Mouse (Mus musculus) gastrocnemius, adult 2 months (tissue): ENCODE results near the gene Steap3. TPM values are rescaled to one million over a fixed set of nuclear protein-coding genes. Genes with fewer than 3 reads are reported as not detected.

ENCODE experiments used
- DNase-seq: peaks from one replicate; pipeline ENCODE4 v3.0.0; 2022
- H3K27ac ChIP-seq: fragments of 200-600 bp; 2 replicates; pipeline ENCODE4 v1.8.1; 2022; ENCODE audit warnings: mild to moderate bottlenecking
- H3K4me3 ChIP-seq: fragments of 200-600 bp; 2 replicates; pipeline ENCODE4 v1.8.1; 2022; ENCODE audit warnings: mild to moderate bottlenecking, moderate library complexity
- CTCF ChIP-seq: fragments of 200-600 bp; IDR thresholded peaks from 2 replicates; pipeline ENCODE4 v1.8.1; 2022; ENCODE audit warnings: antibody characterized with exemption, mild to moderate bottlenecking, moderate library complexity
- intact Hi-C: fragments of 180-260 bp; cut with DNase I; formaldehyde crosslinking; loops from one replicate; pipeline ENCODE4 v1.15.1; 2025
- total RNA-seq, 2 experiments: library from RNA; stranded (reverse); gene quantifications; 2 replicates each; pipeline ENCODE4 v1.2.3; 2021

The Steap3 gene
- total RNA-seq, 2 experiments from 2014 or later, result 16.0 to 22.1 TPM

GRCm38 (mm10) chr1:120208502-120209230, 63.8 kb downstream of the Steap3 start:
- no peak for DNase-seq
- intact Hi-C loops, result no loop called here
- TF ChIP-seq CTCF, result no peak
- no peak overlapping the region for H3K27ac ChIP-seq
- no peak overlapping the region for H3K4me3 ChIP-seq

GRCm38 (mm10) chr1:120207568-120207967, 64.9 kb downstream of the Steap3 start:
- intact Hi-C loops, result no loop called here
- TF ChIP-seq CTCF, result no peak
- H3K4me3 ChIP-seq, result no peak overlapping the region
- no peak overlapping the region for H3K27ac ChIP-seq
- peak; percentile 42 for DNase-seq

- intact Hi-C loops, result no loop called here
- Histone ChIP-seq H3K27ac (no peak overlapping the region), H3K4me3 (no peak overlapping the region)
- no peak for TF ChIP-seq CTCF
- DNase-seq, result no peak
Observed at GRCm38 (mm10) chr1:120204834-120205233, 67.7 kb downstream of the Steap3 start.

- TF ChIP-seq CTCF, result no peak
- intact Hi-C loops, result no loop called here
- DNase-seq, result no peak
- Histone ChIP-seq H3K27ac (no peak overlapping the region), H3K4me3 (no peak overlapping the region)
Observed at GRCm38 (mm10) chr1:120203836-120204235, 68.7 kb downstream of the Steap3 start.

GRCm38 (mm10) chr1:120202542-120202941, 70.0 kb downstream of the Steap3 start:
- no peak for DNase-seq
- TF ChIP-seq CTCF, result no peak
- H3K27ac ChIP-seq, result no peak overlapping the region
- intact Hi-C loops, result no loop called here
- no peak overlapping the region for H3K4me3 ChIP-seq

- TF ChIP-seq CTCF, result no peak
Observed at GRCm38 (mm10) chr1:120198942-120199341, 73.6 kb downstream of the Steap3 start.

GRCm38 (mm10) chr1:120198151-120198550, 74.4 kb downstream of the Steap3 start:
- intact Hi-C loops, result loop anchor here (5.0 to 10.0 kb wide), 2 partner anchors 94 to 137 kb away; no protein-coding TSS in a partner anchor
- no peak for TF ChIP-seq CTCF
- no peak overlapping the region for H3K27ac ChIP-seq
- no peak for DNase-seq
- H3K4me3 ChIP-seq, result no peak overlapping the region

More at GRCm38 (mm10) chr1:120198942-120199341, 73.6 kb downstream of the Steap3 start:
- no peak for DNase-seq
- intact Hi-C loops, result loop anchor here (5.0 to 10.0 kb wide), 2 partner anchors 93 to 136 kb away; no protein-coding TSS in a partner anchor
- Histone ChIP-seq H3K4me3 (no peak overlapping the region), H3K27ac (no peak overlapping the region)

GRCm38 (mm10) chr1:120197189-120197588, 75.3 kb downstream of the Steap3 start:
- H3K27ac ChIP-seq, result no peak overlapping the region
- peak; percentile 100 for TF ChIP-seq CTCF
- intact Hi-C loops, result loop anchor here (2.0 to 10.0 kb wide), 3 partner anchors 95 to 352 kb away; no protein-coding TSS in a partner anchor
- no peak overlapping the region for H3K4me3 ChIP-seq
- peak; percentile 80 for DNase-seq

GRCm38 (mm10) chr1:120196724-120197123, 75.8 kb downstream of the Steap3 start:
- Histone ChIP-seq H3K27ac (no peak overlapping the region), H3K4me3 (no peak overlapping the region)
- intact Hi-C loops, result loop anchor here (2.0 to 10.0 kb wide), 3 partner anchors 96 to 352 kb away; no protein-coding TSS in a partner anchor
- no peak for TF ChIP-seq CTCF
- DNase-seq, result no peak

GRCm38 (mm10) chr1:120195947-120196346, 76.6 kb downstream of the Steap3 start:
- Histone ChIP-seq H3K4me3 (no peak overlapping the region), H3K27ac (no peak overlapping the region)
- no peak for TF ChIP-seq CTCF
- no peak for DNase-seq
- intact Hi-C loops, result loop anchor here (2.0 to 10.0 kb wide), 3 partner anchors 96 to 353 kb away; no protein-coding TSS in a partner anchor

GRCm38 (mm10) chr1:120193586-120193985, 78.9 kb downstream of the Steap3 start:
- Histone ChIP-seq H3K4me3 (no peak overlapping the region), H3K27ac (no peak overlapping the region)
- DNase-seq, result no peak
- intact Hi-C loops, result loop anchor here (5.0 to 10.0 kb wide), 2 partner anchors 141 to 284 kb away; no protein-coding TSS in a partner anchor
- no peak for TF ChIP-seq CTCF

GRCm38 (mm10) chr1:120192321-120192720, 80.2 kb downstream of the Steap3 start:
- no peak for TF ChIP-seq CTCF
- no peak for DNase-seq
- intact Hi-C loops, result loop anchor here (5.0 to 10.0 kb wide), 2 partner anchors 142 to 285 kb away; no protein-coding TSS in a partner anchor
- no peak overlapping the region for H3K27ac ChIP-seq
- H3K4me3 ChIP-seq, result no peak overlapping the region

GRCm38 (mm10) chr1:120190946-120191345, 81.6 kb downstream of the Steap3 start:
- intact Hi-C loops, result loop anchor here (5.0 to 10.0 kb wide), 2 partner anchors 144 to 286 kb away; no protein-coding TSS in a partner anchor
- no peak overlapping the region for H3K4me3 ChIP-seq
- no peak for TF ChIP-seq CTCF
- DNase-seq, result no peak
- no peak overlapping the region for H3K27ac ChIP-seq
